Mouse (Mus musculus) lung, embryonic 16.5 days (tissue): ENCODE measurements around the gene Hecw1. TPM values are rescaled to one million over a fixed set of nuclear protein-coding genes. Genes with fewer than 3 reads are reported as not detected.
A peak's percentile ranks its signal among the peaks of the same experiment; 100 is the strongest.

Experiments used
- ATAC-seq: fragments of 200-750 bp; cut with Nextera tagmentation; 2 replicates; pipeline ENCODE4 v1.8.0; 2017; ENCODE audit warnings: low read depth, mild to moderate bottlenecking, moderate library complexity
- H3K27ac ChIP-seq: fragments of 300-500 bp; sonication (generic); 2 replicates; pipeline ENCODE4 v1.5.1; 2014; ENCODE audit warnings: mild to moderate bottlenecking, control low read depth, low read length
- H3K27me3 ChIP-seq: fragments of 300-500 bp; sonication (generic); 2 replicates; pipeline ENCODE4 v1.6.1; 2014; ENCODE audit warnings: low read depth, low read length, mixed read lengths; ENCODE audit not compliant: control insufficient read depth, insufficient read depth
- H3K36me3 ChIP-seq: fragments of 300-500 bp; sonication (generic); 2 replicates; pipeline ENCODE4 v1.6.1; 2014; ENCODE audit warnings: low read length; ENCODE audit not compliant: control insufficient read depth, insufficient read depth
- H3K4me1 ChIP-seq: fragments of 300-500 bp; sonication (generic); replicated peaks from 2 replicates; pipeline ENCODE4 v1.6.1; 2014; ENCODE audit warnings: low read length, mixed read lengths; ENCODE audit not compliant: control insufficient read depth, insufficient read depth
- H3K4me2 ChIP-seq: fragments of 300-500 bp; sonication (generic); 2 replicates; pipeline ENCODE4 v1.6.1; 2014; ENCODE audit warnings: low read depth, low read length, control low read depth
- H3K4me3 ChIP-seq: fragments of 300-500 bp; sonication (generic); 2 replicates; pipeline ENCODE4 v1.5.1; 2014; ENCODE audit warnings: mild to moderate bottlenecking, low read length, control low read depth
- H3K9ac ChIP-seq: fragments of 300-500 bp; sonication (generic); 2 replicates; pipeline ENCODE4 v1.6.1; 2014; ENCODE audit warnings: low read length, control low read depth
- H3K9me3 ChIP-seq: fragments of 300-500 bp; sonication (generic); 2 replicates; pipeline ENCODE4 v1.6.1; 2016; ENCODE audit warnings: low read length; ENCODE audit not compliant: control insufficient read depth
- WGBS: fragments of 180-500 bp; shearing (Covaris S2); extraction: QIAGEN DNeasy Blood & Tissue Kit; methylation state at CpG from one replicate; pipeline ENCODE4 v1.1.7; 2014; 5-methylcytosine and 5-hydroxymethylcytosine counted together
- polyA plus RNA-seq: library from polyadenylated mRNA; unstranded; fragments of >200 nt; fragmentation: Nextera tagmentation; extraction: Ambion mirVana; gene quantifications from 2 replicates; pipeline ENCODE4 v1.2.1, GENCODE M21; 2015

The Hecw1 gene
- polyA plus RNA-seq, 1 experiment from 2014 or later: 0.19 TPM

GRCm38 (mm10) chr13:14439540-14439939 is 83.5 kb downstream of the Hecw1 start:
- H3K9me3 ChIP-seq: no peaks in the 10 kb centered on the region

DNA sequence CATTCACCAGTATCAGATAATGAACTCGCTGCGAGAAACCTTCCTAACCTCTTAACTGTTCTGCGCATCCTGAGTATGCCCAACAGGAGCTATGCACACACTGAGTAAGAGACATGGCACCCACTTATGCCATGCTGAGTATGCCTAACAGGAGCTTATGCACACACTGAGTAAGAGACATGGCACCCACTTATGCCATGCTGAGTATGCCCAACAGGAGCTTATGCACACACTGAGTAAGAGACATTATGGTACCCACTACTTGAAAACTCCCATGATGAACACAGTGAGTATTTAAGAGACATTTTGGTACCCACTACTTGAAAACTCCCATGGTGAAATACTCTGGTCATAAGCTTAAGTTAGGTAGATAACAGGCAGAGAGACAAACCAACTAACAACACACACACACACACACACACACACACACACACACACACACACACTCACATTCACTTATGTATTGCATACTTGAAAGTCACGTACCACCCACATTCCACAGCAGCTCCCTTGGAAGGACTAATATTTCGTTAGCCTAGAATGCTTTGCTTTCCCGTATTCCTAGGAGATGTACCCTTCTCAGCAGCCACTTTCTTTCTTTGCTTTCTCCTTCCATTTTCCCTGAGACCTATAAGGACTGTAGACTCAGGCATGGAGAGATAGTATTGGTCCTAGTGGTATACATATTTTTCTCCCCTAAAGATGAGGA is 94.0 kb downstream of the Hecw1 start:
- Histone ChIP-seq H3K9ac (no peak overlapping the region), H3K9me3 (no peaks in the 10 kb centered on the region), H3K36me3 (no peaks in the 10 kb centered on the region), H3K4me1 (no peaks in the 10 kb centered on the region), H3K4me2 (no peak overlapping the region), H3K4me3 (no peak overlapping the region), H3K27ac (no peak overlapping the region), H3K27me3 (no peaks in the 10 kb centered on the region)
- ATAC-seq: peak; percentile 93
- 64% methylated on average over 6 of the region's 6 CpGs for WGBS

More at GRCm38 (mm10) chr13:14439540-14439939, 83.5 kb downstream of the Hecw1 start:
- no peaks in the 10 kb centered on the region for H3K36me3 ChIP-seq
- H3K4me1 ChIP-seq: no peaks in the 10 kb centered on the region
- no peak overlapping the region for H3K27ac ChIP-seq
- no peaks in the 10 kb centered on the region for H3K27me3 ChIP-seq
- H3K9ac ChIP-seq: no peak overlapping the region
- ATAC-seq: no peak
- H3K4me2 ChIP-seq: no peak overlapping the region
- no peak overlapping the region for H3K4me3 ChIP-seq

DNA sequence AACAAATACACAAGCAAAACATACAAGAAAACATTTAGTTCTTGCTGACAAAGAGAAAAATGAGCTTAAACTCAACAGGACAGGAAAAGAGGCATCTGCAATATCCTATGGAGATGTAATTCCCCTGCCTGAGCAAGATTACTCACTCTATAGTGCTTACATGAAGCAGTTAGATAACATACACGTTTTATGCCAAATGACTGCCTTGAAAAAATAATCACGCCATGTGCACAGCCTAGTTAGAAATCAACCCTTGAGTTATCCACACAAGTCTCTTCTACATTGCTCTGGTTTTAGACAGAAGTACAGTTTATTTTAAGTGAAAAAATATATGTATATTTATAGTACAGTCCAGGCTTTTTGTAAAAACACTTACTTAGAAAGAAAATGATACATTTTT is 98.2 kb downstream of the Hecw1 start:
- Histone ChIP-seq H3K9me3 (no peaks in the 10 kb centered on the region), H3K27ac (no peak overlapping the region), H3K4me2 (no peak overlapping the region), H3K9ac (no peak overlapping the region), H3K27me3 (no peaks in the 10 kb centered on the region), H3K4me1 (no peaks in the 10 kb centered on the region), H3K4me3 (no peak overlapping the region), H3K36me3 (no peaks in the 10 kb centered on the region)
- no peak for ATAC-seq
- WGBS: 56% methylated on average over 2 of the region's 2 CpGs

- no peaks in the 10 kb centered on the region for H3K36me3 ChIP-seq
- H3K9me3 ChIP-seq: no peaks in the 10 kb centered on the region
- no peak overlapping the region for H3K4me3 ChIP-seq
- no peak overlapping the region for H3K4me2 ChIP-seq
- H3K27me3 ChIP-seq: no peaks in the 10 kb centered on the region
- ATAC-seq: no peak
- H3K27ac ChIP-seq: no peak overlapping the region
- H3K9ac ChIP-seq: no peak overlapping the region
- 61% methylated on average over 1 of the region's 1 CpGs for WGBS
- H3K4me1 ChIP-seq: no peaks in the 10 kb centered on the region
Observed at GRCm38 (mm10) chr13:14413405-14413804, 109.6 kb downstream of the Hecw1 start.

DNA sequence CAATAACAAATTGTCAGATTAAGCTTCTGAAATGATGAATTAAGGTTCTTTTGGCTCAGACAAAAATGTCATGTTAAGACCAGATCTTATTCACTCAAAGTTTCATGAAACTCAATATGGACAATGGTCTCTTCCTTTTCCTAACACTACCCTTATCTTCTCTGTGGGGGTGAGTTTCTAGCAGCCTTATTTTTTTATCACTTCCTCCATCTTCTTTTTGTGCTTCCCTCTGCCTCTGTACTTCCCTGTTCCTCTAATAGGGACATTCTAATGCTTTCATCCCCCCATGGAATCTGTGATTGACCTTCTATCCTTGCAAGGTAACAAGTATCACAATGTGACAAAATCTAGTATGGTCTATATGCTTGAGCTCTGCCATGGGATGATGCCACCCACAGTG is 148.6 kb downstream of the Hecw1 start:
- ATAC-seq: no peak
- no peaks in the 10 kb centered on the region for H3K27me3 ChIP-seq

DNA sequence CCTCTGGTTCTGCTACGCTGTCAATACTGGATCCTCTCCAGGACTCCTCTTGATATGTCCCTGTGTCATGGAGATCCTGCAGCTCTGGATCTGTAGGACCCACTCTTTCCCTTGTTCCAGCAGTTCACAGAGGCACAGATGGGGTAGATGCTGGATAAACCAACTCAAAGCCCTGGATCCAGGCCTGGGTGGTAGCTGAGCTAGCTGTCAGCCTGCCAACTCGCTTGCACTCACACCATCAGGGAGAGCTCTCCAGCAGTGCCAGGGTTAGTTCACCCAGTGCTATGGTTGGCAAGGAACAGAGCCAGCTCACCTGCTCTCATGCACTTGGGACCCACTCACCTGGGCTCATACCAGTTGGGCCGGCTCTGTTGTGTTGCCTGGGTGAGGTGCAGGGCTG is 157.5 kb downstream of the Hecw1 start:
- Histone ChIP-seq H3K27ac (no peak overlapping the region), H3K36me3 (no peaks in the 10 kb centered on the region), H3K27me3 (no peaks in the 10 kb centered on the region), H3K4me1 (no peaks in the 10 kb centered on the region), H3K9me3 (no peaks in the 10 kb centered on the region), H3K4me2 (no peak overlapping the region), H3K9ac (no peak overlapping the region), H3K4me3 (no peak overlapping the region)
- WGBS: 82% methylated on average over 3 of the region's 3 CpGs
- no peak for ATAC-seq

More for the DNA sequence above, 148.6 kb downstream of the Hecw1 start:
- Histone ChIP-seq H3K27ac (no peak overlapping the region), H3K4me1 (no peaks in the 10 kb centered on the region), H3K36me3 (no peaks in the 10 kb centered on the region), H3K4me2 (no peak overlapping the region), H3K9me3 (no peaks in the 10 kb centered on the region), H3K9ac (no peak overlapping the region), H3K4me3 (no peak overlapping the region)

- no peak overlapping the region for H3K9ac ChIP-seq
- no peaks in the 10 kb centered on the region for H3K4me1 ChIP-seq
- ATAC-seq: no peak
- H3K36me3 ChIP-seq: no peaks in the 10 kb centered on the region
- H3K4me3 ChIP-seq: no peak overlapping the region
- H3K4me2 ChIP-seq: no peak overlapping the region
- no peaks in the 10 kb centered on the region for H3K27me3 ChIP-seq
- H3K9me3 ChIP-seq: no peaks in the 10 kb centered on the region
- H3K27ac ChIP-seq: no peak overlapping the region
- WGBS: 95% methylated on average over 1 of the region's 1 CpGs
Observed at GRCm38 (mm10) chr13:14327252-14327651, 195.8 kb downstream of the Hecw1 start.

- 28% methylated on average over 8 of the region's 8 CpGs for WGBS
- Histone ChIP-seq H3K9ac (no peak overlapping the region), H3K4me3 (no peak overlapping the region), H3K36me3 (no peaks in the 10 kb centered on the region), H3K4me2 (no peak overlapping the region), H3K4me1 (no peaks in the 10 kb centered on the region), H3K27ac (no peak overlapping the region), H3K9me3 (no peaks in the 10 kb centered on the region), H3K27me3 (no peaks in the 10 kb centered on the region)
- ATAC-seq: no peak
Observed at GRCm38 (mm10) chr13:14306617-14307016, 216.4 kb downstream of the Hecw1 start.

DNA sequence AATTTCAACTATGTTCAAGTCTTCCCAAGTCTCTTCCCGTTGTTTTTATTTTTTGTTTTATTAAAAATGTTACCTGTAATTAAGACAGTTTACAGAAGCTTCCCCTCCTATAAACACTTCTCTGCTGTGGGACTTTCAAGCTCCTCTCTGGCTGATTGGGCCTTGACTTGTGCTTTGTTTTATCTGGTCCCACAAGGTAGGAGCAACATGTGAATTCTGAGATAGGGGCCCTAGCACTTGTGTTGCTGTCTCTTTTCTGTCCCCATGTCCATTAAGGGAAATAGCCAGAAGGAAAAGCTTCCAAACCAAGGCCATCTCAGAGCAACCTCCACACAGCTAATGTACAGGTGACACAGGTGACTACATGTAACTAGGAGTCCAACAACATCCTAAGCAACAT is 218.9 kb downstream of the Hecw1 start:
- H3K4me1 ChIP-seq: no peaks in the 10 kb centered on the region
- no peak overlapping the region for H3K4me3 ChIP-seq
- ATAC-seq: no peak
- 90% methylated on average over 1 of the region's 1 CpGs for WGBS
- H3K27ac ChIP-seq: no peak overlapping the region
- no peak overlapping the region for H3K4me2 ChIP-seq
- no peak overlapping the region for H3K9ac ChIP-seq
- H3K36me3 ChIP-seq: no peaks in the 10 kb centered on the region
- H3K27me3 ChIP-seq: no peaks in the 10 kb centered on the region
- no peaks in the 10 kb centered on the region for H3K9me3 ChIP-seq

DNA sequence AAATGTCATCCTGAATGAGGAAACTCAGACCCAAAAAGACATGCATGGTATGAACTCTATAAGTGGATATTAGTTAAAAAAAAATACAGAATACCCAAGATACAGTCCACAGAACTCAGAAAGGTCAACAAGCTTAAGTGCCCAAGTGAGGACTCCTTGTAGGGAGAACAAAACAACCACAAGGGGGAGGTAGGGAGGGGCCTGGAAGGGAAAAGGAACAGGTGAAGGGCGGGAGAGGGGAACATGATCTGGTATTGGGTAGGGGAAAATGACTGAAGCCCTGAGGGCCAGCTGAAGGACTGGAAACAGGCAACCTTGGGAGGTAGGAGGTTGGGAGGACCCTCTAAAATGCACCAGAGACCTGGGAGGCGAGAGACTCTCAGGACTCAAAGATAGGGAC is 220.1 kb downstream of the Hecw1 start:
- Histone ChIP-seq H3K4me2 (no peak overlapping the region), H3K4me3 (no peak overlapping the region), H3K4me1 (no peaks in the 10 kb centered on the region), H3K27me3 (no peaks in the 10 kb centered on the region), H3K9ac (no peak overlapping the region), H3K27ac (no peak overlapping the region), H3K36me3 (no peaks in the 10 kb centered on the region), H3K9me3 (no peaks in the 10 kb centered on the region)
- 41% methylated on average over 2 of the region's 2 CpGs for WGBS
- no peak for ATAC-seq
